Mouse (Mus musculus) forebrain, embryonic 13.5 days (tissue): ENCODE measurements around the gene Kcnk5. TPM values are rescaled to one million over a fixed set of nuclear protein-coding genes. Genes with fewer than 3 reads are reported as not detected.

Source experiments
- ATAC-seq: fragments of 200-750 bp; cut with Nextera tagmentation; 2 replicates; pipeline ENCODE4 v1.8.0; 2017
- H3K27ac ChIP-seq: fragments of 300-500 bp; sonication (generic); 2 replicates; pipeline ENCODE4 v1.5.1; 2015; ENCODE audit warnings: inconsistent platforms, mild to moderate bottlenecking, moderate library complexity
- H3K27me3 ChIP-seq: fragments of 300-500 bp; sonication (generic); 2 replicates; pipeline ENCODE4 v1.6.1; 2015; ENCODE audit warnings: mild to moderate bottlenecking, inconsistent platforms
- H3K36me3 ChIP-seq: fragments of 300-500 bp; sonication (generic); 2 replicates; pipeline ENCODE4 v1.6.1; 2015; ENCODE audit warnings: mild to moderate bottlenecking, inconsistent platforms; ENCODE audit not compliant: poor library complexity, severe bottlenecking
- H3K4me1 ChIP-seq: fragments of 300-500 bp; sonication (generic); 2 replicates; pipeline ENCODE4 v1.6.1; 2015; ENCODE audit warnings: inconsistent platforms
- H3K4me2 ChIP-seq: fragments of 300-500 bp; sonication (generic); 2 replicates; pipeline ENCODE4 v1.6.1; 2015; ENCODE audit warnings: inconsistent platforms, mild to moderate bottlenecking, moderate library complexity
- H3K4me3 ChIP-seq: fragments of 300-500 bp; sonication (generic); 2 replicates; pipeline ENCODE4 v1.5.1; 2015; ENCODE audit warnings: mild to moderate bottlenecking, inconsistent platforms
- H3K9ac ChIP-seq: fragments of 300-500 bp; sonication (generic); 2 replicates; pipeline ENCODE4 v1.6.1; 2015; ENCODE audit warnings: mild to moderate bottlenecking, inconsistent platforms
- H3K9me3 ChIP-seq: fragments of 300-500 bp; sonication (generic); replicated peaks from 2 replicates; pipeline ENCODE4 v1.6.1; 2016; ENCODE audit warnings: inconsistent platforms
- WGBS: fragments of 180-500 bp; shearing (Covaris S2); methylation state at CpG from one replicate; pipeline ENCODE4 v1.1.7; 2015; 5-methylcytosine and 5-hydroxymethylcytosine counted together
- polyA plus RNA-seq: library from polyadenylated mRNA; unstranded; fragments of >200 nt; fragmentation: Nextera tagmentation; extraction: Ambion mirVana; gene quantifications from 2 replicates; pipeline ENCODE4 v1.2.1, GENCODE M21; 2015

The Kcnk5 gene
- polyA plus RNA-seq, 1 experiment from 2014 or later: 7.3 TPM

GRCm38 (mm10) chr14:20098061-20098460, 83.5 kb downstream of the Kcnk5 start:
- Histone ChIP-seq H3K36me3 (no peaks in the 10 kb centered on the region), H3K9ac (no peak overlapping the region), H3K27me3 (0 out of 2 replicates have a peak, but pooled peaks cover under 1% of the 10 kb centered on the region), H3K27ac (no peak overlapping the region), H3K4me3 (no peak overlapping the region), H3K4me2 (no peak overlapping the region), H3K4me1 (no peaks in the 10 kb centered on the region), H3K9me3 (no peaks in the 10 kb centered on the region)
- ATAC-seq: no peak
- WGBS: 71% methylated on average over 5 of the region's 5 CpGs

- H3K9me3 ChIP-seq: no peaks in the 10 kb centered on the region
- no peak overlapping the region for H3K4me3 ChIP-seq
- no peak overlapping the region for H3K27ac ChIP-seq
- no peak overlapping the region for H3K4me2 ChIP-seq
- no peak overlapping the region for H3K9ac ChIP-seq
- no peak for ATAC-seq
- H3K27me3 ChIP-seq: 0 out of 2 replicates have a peak, but pooled peaks cover 3% of the 10 kb centered on the region
- H3K36me3 ChIP-seq: no peaks in the 10 kb centered on the region
- WGBS: 79% methylated on average over 5 of the region's 5 CpGs
- H3K4me1 ChIP-seq: no peaks in the 10 kb centered on the region
These were observed 86.7 kb downstream of the Kcnk5 start for GRCm38 (mm10) chr14:20094942-20095341.

- Histone ChIP-seq H3K9ac (no peak overlapping the region), H3K27ac (no peak overlapping the region), H3K36me3 (no peaks in the 10 kb centered on the region), H3K4me3 (no peak overlapping the region), H3K9me3 (no peaks in the 10 kb centered on the region), H3K4me1 (no peaks in the 10 kb centered on the region), H3K27me3 (0 out of 2 replicates have a peak, but pooled peaks cover 3% of the 10 kb centered on the region), H3K4me2 (no peak overlapping the region)
- ATAC-seq: no peak
- 24% methylated on average over 7 of the region's 7 CpGs for WGBS
These were observed 88.1 kb downstream of the Kcnk5 start for GRCm38 (mm10) chr14:20093493-20093892.

Other genes with a start within 250 kb of the Kcnk5 start
- gene Gng2, start 204.2 kb downstream of the Kcnk5 start, polyA plus RNA-seq: 304 and 326 TPM in 2 replicates
- gene Saysd1, start 43.3 kb downstream of the Kcnk5 start, polyA plus RNA-seq: 13.6 and 14.0 TPM in 2 replicates
- gene Kcnk16, start 87.4 kb upstream of the Kcnk5 start, polyA plus RNA-seq: not detected in 2 replicates
- 15.8 and 16.4 TPM in 2 replicates for gene Nudt13, start 112.9 kb upstream of the Kcnk5 start, polyA plus RNA-seq
- gene Ecd, start 166.3 kb upstream of the Kcnk5 start, polyA plus RNA-seq: 55.9 and 58.8 TPM in 2 replicates
- 45.2 and 45.3 TPM in 2 replicates for gene Fam149b, start 166.4 kb upstream of the Kcnk5 start, polyA plus RNA-seq
- gene Dnajc9, start 207.1 kb upstream of the Kcnk5 start, polyA plus RNA-seq: 270 and 277 TPM in 2 replicates
- 60.1 and 61.1 TPM in 2 replicates for gene Mrps16, start 211.8 kb upstream of the Kcnk5 start, polyA plus RNA-seq